Mouse (Mus musculus) kidney, embryonic 16.5 days (tissue): Measurements from ENCODE around the gene Pmpca. TPM values are rescaled to one million over a fixed set of nuclear protein-coding genes. Genes with fewer than 3 reads are reported as not detected.

Experiments used
- ATAC-seq: fragments of 200-750 bp; cut with Nextera tagmentation; 2 replicates; pipeline ENCODE4 v1.8.0; 2017; ENCODE audit warnings: moderate TSS enrichment; ENCODE audit not compliant: low FRiP score, low TSS enrichment
- H3K27ac ChIP-seq: fragments of 300-500 bp; sonication (generic); 2 replicates; pipeline ENCODE4 v1.5.1; 2014; ENCODE audit warnings: low read length
- H3K27me3 ChIP-seq: fragments of 300-500 bp; sonication (generic); 2 replicates; pipeline ENCODE4 v1.6.1; 2014; ENCODE audit warnings: low read length, control low read depth, mixed read lengths; ENCODE audit not compliant: insufficient read depth
- H3K36me3 ChIP-seq: fragments of 300-500 bp; sonication (generic); 2 replicates; pipeline ENCODE4 v1.6.1; 2014; ENCODE audit warnings: low read length, control low read depth, mixed read lengths; ENCODE audit not compliant: insufficient read depth
- H3K4me1 ChIP-seq: fragments of 300-500 bp; sonication (generic); 2 replicates; pipeline ENCODE4 v1.6.1; 2014; ENCODE audit warnings: low read length, control low read depth, mixed read lengths; ENCODE audit not compliant: insufficient read depth
- H3K4me2 ChIP-seq: fragments of 300-500 bp; sonication (generic); replicated peaks from 2 replicates; pipeline ENCODE4 v1.6.1; 2014; ENCODE audit warnings: low read depth, low read length
- H3K4me3 ChIP-seq: fragments of 300-500 bp; sonication (generic); 2 replicates; pipeline ENCODE4 v1.5.1; 2014; ENCODE audit warnings: mild to moderate bottlenecking, low read length
- H3K9ac ChIP-seq: fragments of 300-500 bp; sonication (generic); replicated peaks from 2 replicates; pipeline ENCODE4 v1.6.1; 2014; ENCODE audit warnings: low read length
- H3K9me3 ChIP-seq: fragments of 300-500 bp; sonication (generic); 2 replicates; pipeline ENCODE4 v1.6.1; 2016; ENCODE audit warnings: low read length, control low read depth
- WGBS: fragments of 180-500 bp; shearing (Covaris S2); extraction: QIAGEN DNeasy Blood & Tissue Kit; methylation state at CpG from one replicate; pipeline ENCODE4 v1.1.7; 2014; 5-methylcytosine and 5-hydroxymethylcytosine counted together
- polyA plus RNA-seq: library from polyadenylated mRNA; unstranded; fragments of >200 nt; fragmentation: Nextera tagmentation; extraction: Ambion mirVana; gene quantifications from 2 replicates; pipeline ENCODE4 v1.2.1, GENCODE M21; 2015

Gene Pmpca
- 122 TPM in 2 replicates for polyA plus RNA-seq

DNA sequence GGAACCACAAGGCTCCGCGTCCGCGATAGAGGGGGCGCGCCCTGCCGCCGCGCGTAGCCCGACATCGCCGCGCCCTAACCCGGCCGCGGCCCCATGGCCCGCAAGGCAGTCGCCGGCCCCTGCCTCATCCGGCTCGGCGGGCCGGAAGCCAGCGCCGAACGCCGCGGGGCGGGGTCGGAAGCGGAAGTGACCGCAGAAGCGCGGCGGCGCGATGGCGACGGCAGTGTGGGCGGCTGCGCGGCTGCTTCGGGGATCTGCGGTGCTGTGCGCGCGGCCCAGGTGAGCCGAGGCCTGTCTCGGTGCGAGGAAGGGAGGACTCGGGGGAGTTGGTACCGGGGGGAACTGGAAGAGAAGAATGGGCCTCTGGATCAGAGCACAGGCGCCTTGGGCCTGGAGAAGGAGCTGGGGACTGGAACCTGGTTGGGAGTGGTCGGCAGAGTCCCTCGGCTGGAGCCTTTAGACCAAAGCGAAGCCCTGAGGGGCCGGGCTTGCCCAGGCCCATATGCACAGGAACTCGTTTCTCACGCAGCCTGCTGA is at the start of gene Pmpca, which contains the start of gene Entr1:
Pmpca (plus strand) TSS at position 186 of the 537 bp plus-strand sequence.
Entr1 (minus strand) TSS at position 163 of the 537 bp plus-strand sequence.
- no peaks in the 10 kb centered on the region for H3K27me3 ChIP-seq
- H3K4me1 ChIP-seq = peaks cover 18% of the 10 kb centered on the region
- WGBS = under 1% methylated on average over 47 of the region's 60 CpGs
- H3K4me2 ChIP-seq = peak within 1 kb of the TSS; percentile 92
- no peaks in the 10 kb centered on the region for H3K9me3 ChIP-seq
- peak; percentile 92 for ATAC-seq
- peak within 1 kb of the TSS; percentile 90 for H3K4me3 ChIP-seq
- peaks cover 62% of the 10 kb centered on the region for H3K36me3 ChIP-seq
- peak within 1 kb of the TSS; percentile 67 for H3K27ac ChIP-seq
- H3K9ac ChIP-seq = peak within 1 kb of the TSS; percentile 93

DNA sequence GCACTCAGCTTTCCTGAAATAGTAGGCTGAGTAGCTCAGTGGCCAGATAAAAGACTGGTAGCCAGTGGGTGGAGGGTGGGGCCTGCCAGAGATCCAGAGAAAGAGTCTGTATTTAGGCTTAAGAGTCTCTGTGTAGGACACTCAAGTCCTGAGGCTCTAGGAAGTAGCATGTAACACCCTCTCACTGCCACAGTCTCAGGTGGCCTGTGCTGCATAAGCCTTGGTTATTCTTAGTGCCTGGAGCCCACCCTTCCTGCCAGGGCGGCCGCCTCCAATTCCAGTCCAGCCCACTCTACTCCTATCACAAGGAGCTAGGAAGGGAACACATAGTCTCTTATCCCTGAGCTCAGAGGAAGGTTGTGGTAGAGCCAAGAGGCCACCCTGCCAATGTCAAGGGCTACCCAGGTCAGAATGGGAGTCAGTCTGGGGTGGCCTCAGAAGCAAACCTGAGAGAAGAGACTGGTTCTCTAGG is 47.6 kb upstream of the Pmpca start:
- no peak overlapping the region for H3K9ac ChIP-seq
- peaks cover 31% of the 10 kb centered on the region for H3K36me3 ChIP-seq
- WGBS = 82% methylated on average over 2 of the region's 2 CpGs
- H3K27me3 ChIP-seq = no peaks in the 10 kb centered on the region
- H3K4me1 ChIP-seq = peaks cover 27% of the 10 kb centered on the region
- no peak for ATAC-seq
- H3K27ac ChIP-seq = peak overlapping the region; percentile 88
- H3K9me3 ChIP-seq = no peaks in the 10 kb centered on the region
- H3K4me3 ChIP-seq = no peak overlapping the region
- no peak overlapping the region for H3K4me2 ChIP-seq

DNA sequence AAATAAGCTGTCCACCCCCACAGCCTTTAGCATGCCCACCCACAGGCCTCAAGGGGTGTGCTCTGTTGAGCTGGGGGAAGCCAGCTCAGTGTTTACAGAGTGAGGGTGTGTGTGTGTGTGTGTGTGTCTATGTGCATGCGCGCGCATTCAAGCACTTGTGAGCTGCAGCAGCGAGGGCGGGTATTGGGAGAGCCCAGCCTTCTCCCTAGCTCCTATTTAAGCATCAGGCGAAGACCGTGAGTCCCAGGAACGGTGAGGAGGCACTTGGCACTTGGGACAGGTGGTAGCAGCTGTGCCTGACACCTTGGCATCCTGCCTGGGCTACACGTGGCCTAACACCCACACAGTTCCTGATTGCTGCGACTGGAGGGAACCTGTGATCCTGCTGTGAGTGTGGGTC is 47.1 kb upstream of the Pmpca start:
- H3K27ac ChIP-seq = peak overlapping the region; percentile 88
- ATAC-seq = peak; percentile 36; the same call in 1 of the 2 replicates
- no peak overlapping the region for H3K4me3 ChIP-seq
- H3K9ac ChIP-seq = 0 out of 2 replicates have a peak overlapping the region, but pooled peaks have one; percentile 16
- H3K4me2 ChIP-seq = no peak overlapping the region
- H3K27me3 ChIP-seq = no peaks in the 10 kb centered on the region
- no peaks in the 10 kb centered on the region for H3K9me3 ChIP-seq
- 49% methylated on average over 10 of the region's 10 CpGs for WGBS
- H3K4me1 ChIP-seq = peaks cover 27% of the 10 kb centered on the region
- peaks cover 35% of the 10 kb centered on the region for H3K36me3 ChIP-seq

DNA sequence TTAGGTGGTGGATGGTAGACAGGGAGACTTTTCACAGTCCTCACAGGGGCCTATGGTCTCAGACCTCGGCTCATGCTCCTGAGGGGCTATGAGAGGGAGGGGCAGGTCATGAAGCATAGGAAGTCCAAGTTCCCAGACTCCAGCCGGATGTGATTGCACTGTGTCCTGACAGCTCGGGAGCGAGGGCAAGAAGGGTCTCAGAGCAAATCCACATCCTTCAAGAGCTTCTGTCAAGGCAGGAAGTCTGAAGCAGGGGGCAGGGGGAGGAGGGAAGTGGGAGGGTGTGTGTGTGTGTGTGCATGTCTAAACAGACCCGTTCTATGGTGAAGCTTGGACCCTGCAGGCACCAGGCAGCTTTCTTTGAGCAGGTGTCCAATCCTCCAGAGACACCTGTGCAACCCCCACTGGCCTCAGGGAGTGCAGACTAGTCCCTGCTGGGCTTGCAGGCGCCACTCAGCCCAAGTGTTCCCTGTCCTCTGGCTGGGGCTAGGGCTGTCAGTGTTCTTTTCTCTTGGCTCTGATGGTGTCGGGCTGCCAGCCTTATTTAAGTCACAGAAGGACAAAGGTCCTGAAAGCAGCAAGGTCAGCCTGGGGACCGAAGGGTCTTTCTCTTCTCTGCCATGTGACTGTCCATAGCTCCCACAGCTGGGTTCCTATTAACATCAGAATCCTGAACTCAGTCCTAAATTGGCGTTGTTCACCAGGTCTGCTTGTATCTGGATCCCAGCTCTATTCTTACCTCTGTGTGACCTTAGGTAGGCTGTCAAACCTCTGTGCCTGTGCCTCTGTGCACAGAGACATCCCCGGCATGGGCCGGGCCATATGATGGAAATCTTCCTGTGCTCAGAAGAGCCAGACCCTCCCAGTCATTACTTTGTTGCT is 46.3 kb upstream of the Pmpca start:
- peaks cover 39% of the 10 kb centered on the region for H3K36me3 ChIP-seq

DNA sequence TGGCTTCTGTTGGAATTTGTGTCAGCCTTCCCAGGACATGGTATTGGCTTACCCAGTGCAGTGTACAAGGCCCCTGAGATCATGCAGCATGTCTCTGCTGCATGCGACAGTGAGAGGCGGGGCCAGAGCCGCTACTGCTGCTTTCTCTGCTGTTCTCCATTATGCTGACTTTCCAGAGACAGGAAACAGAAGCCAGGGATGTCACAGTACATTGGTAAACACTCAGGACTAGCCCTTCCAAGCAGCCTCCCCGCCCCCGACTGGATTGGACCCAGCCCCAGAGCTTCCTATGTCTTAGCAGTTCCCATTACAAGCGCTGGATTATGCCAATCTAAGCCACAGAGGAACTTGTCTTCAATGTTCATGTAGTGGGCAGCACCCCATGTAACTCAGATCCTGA is 40.9 kb upstream of the Pmpca start:
- Histone ChIP-seq H3K36me3 (peaks cover 40% of the 10 kb centered on the region), H3K4me1 (peaks cover 25% of the 10 kb centered on the region), H3K9ac (no peak overlapping the region), H3K27ac (peak overlapping the region; percentile 47), H3K4me3 (no peak overlapping the region), H3K9me3 (no peaks in the 10 kb centered on the region), H3K27me3 (no peaks in the 10 kb centered on the region), H3K4me2 (no peak overlapping the region)
- WGBS = 50% methylated on average over 6 of the region's 6 CpGs
- no peak for ATAC-seq

More for the DNA sequence above, 46.3 kb upstream of the Pmpca start:
- WGBS = 43% methylated on average over 11 of the region's 11 CpGs
- Histone ChIP-seq H3K9me3 (no peaks in the 10 kb centered on the region), H3K27me3 (no peaks in the 10 kb centered on the region), H3K27ac (peak overlapping the region; percentile 88), H3K4me2 (no peak overlapping the region), H3K4me1 (peaks cover 27% of the 10 kb centered on the region), H3K4me3 (no peak overlapping the region), H3K9ac (peak overlapping the region; percentile 16; the same call in 1 of the 2 replicates)
- ATAC-seq = peak; percentile 72

DNA sequence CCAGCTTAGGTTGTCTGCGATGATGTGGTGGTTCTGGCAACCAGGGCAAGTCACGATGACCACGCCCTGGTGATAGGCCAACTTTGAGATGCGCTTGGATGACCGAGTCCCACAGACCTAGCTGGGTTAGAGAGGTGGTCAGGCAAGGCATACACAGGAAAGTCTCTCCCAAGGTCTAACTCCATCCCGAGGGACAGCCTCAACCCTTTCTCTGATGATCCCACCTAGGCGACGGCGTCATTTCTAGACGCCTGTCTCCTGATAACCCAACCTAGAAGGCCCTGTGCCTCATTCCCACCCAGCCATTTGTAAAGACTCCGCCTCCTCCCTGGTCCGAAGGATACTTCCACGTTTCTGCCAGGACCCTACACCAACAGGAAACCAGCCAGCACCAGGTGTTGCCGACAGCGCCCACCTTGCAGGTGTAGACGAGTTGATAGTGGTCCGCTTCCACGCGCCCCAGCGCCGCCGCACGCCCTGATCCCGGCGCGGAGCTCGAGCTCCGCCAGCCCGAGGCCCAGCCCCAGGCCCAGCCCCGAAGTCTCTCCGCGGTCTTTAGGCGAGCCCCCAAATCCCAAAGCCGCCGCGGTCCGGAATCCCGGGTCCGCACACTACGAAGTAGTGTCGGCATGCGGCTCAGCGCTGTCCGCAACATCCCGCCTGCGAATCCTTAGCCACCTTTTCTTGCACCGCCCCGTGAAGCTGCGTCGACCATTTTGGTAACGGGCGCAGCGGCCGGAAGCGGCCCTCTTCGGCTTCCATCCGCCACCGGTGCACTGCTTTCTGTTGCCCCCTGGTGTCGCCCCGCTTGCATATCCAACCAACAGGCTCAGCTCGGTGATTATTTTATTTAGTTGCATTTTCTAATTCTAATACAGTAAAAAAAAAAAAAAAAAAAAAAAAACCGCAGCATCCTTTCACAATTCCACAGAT is 37.5 kb upstream of the Pmpca start, which contains the start of gene Dnlz:
Dnlz (minus strand) TSS at position 753 of the 933 bp plus-strand sequence.
- H3K4me1 ChIP-seq = peaks cover 19% of the 10 kb centered on the region
- WGBS = 1% methylated on average over 62 of the region's 62 CpGs
- H3K36me3 ChIP-seq = peaks cover 23% of the 10 kb centered on the region
- peak within 1 kb of the TSS; percentile 84 for H3K4me3 ChIP-seq
- H3K27me3 ChIP-seq = no peaks in the 10 kb centered on the region
- H3K9ac ChIP-seq = peak within 1 kb of the TSS; percentile 95
- no peaks in the 10 kb centered on the region for H3K9me3 ChIP-seq
- peak within 1 kb of the TSS; percentile 88 for H3K27ac ChIP-seq
- ATAC-seq = peak; percentile 74
- H3K4me2 ChIP-seq = peak within 1 kb of the TSS; percentile 98

DNA sequence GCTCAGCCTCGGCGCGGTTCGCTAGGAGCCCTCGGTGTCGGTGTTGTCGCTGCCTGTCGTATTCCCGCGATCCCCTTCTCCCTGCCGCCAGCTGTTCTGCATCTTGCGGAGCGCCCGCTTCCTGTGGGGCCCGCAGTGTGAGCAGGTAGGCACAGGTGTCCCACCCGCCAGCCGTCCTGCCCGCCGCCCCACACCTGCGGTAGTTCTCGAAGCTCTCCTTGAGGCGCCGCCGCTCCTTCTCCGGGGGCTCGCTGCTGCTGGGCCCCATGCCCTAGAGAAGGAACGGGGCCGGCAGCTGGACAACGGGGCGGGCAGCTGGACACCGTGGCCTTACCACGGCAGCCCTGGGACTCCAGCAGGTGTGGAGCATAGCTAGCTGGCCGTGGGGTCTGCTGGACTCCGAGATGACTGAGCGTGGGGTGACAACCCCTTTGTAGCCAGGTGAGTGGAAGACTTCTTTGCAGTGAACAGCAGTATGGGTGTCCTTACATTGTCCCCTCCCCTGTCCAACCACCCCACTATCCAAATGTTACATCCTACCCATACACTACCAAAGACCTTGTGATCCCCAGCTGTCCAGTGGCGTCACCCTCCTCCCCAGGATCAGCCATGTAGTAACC is 36.7 kb upstream of the Pmpca start:
- H3K4me1 ChIP-seq = peaks cover 19% of the 10 kb centered on the region

DNA sequence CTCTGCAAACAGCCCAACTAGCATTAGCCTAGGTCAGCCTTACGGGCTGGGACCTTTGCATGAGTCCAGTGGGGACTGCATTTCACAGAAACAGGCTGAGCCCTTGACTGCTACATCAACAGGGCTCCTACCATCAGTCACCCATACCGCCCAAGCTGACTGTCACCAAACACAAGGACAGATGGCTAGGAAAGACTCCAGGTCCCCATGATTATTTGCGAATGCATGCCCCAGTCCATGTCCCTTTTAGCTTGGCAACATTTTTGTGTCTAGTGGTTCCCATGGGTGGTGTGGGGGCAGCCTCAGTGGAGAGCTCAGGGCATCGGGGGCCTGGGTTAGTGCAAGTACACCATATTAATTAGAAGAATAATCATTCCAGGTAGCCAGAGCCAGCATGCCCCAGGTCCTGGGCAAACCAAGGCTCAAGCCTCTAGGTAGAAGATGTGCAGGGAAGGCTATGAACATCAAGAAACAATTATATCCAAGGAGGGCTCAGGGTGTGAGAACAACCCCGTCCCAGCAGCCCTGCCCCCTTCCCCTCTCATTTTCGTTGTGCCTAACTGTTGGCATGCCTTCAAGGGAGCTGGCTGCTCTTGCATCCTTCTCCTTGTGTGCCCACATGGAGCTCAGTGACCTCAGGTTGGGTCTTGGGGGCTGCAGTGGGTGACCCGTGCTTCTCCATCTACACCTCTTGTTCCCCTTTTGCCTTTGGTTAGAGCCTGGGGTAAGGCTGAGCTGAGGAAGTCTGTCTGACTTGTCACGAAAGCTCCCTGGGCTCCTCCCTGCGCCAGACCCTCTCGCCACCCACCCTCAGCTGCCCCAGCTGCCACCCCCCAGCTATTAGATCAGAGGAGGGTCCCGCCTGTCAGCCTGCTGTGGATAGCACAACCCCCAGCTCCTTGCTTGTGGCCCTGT is 35.8 kb upstream of the Pmpca start:
- Histone ChIP-seq H3K9me3 (no peaks in the 10 kb centered on the region), H3K36me3 (peaks cover 16% of the 10 kb centered on the region), H3K4me3 (peak overlapping the region; percentile 84), H3K27me3 (no peaks in the 10 kb centered on the region), H3K9ac (peak overlapping the region; percentile 95; the same call in 1 of the 2 replicates), H3K27ac (no peak overlapping the region), H3K4me1 (peaks cover 22% of the 10 kb centered on the region), H3K4me2 (peak overlapping the region; percentile 98)
- WGBS = 86% methylated on average over 11 of the region's 11 CpGs
- no peak for ATAC-seq

More for the DNA sequence above, 36.7 kb upstream of the Pmpca start:
- Histone ChIP-seq H3K9me3 (no peaks in the 10 kb centered on the region), H3K9ac (peak overlapping the region; percentile 95), H3K27ac (peak overlapping the region; percentile 43; the same call in 1 of the 2 replicates), H3K27me3 (no peaks in the 10 kb centered on the region), H3K4me2 (peak overlapping the region; percentile 98), H3K36me3 (peaks cover 16% of the 10 kb centered on the region), H3K4me3 (peak overlapping the region; percentile 84)
- 2% methylated on average over 36 of the region's 36 CpGs for WGBS
- peak; percentile 40 for ATAC-seq
